Mouse (Mus musculus): ENCODE measurements around the gene Ppp3ca.

DNA sequence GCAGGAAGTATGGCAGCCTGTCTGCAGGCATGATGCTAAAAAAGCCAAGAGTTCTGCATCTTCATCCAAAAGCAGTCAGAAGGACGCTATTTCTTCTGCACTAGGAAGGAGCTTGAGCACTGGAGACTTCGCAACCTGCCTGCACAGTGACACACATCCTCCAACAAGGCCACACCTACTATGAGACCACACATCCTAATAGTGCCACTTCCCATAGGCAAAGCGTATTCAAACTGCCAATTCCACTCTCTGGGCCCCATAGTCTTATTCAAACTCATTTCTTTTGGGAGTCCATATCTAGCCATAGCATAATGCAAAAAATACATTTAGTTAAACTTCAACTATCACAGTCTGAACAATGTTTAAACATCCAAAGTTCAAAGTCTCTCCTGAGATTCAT lies 290.4 kb downstream of the Ppp3ca start:
- no peak for TF ChIP-seq CTCF (IDR thresholded peaks at IDR 0.05; ENCODE audit: low read depth, low read length)
- no peak for TF ChIP-seq POLR2A (IDR thresholded peaks at IDR 0.05; ENCODE audit: borderline replicate concordance, low read depth, low read length)

All from bone marrow macrophage, adult 2 months (primary cell).